In genomic region chr9:108577934-108578544, GRCm38 (mm10) we compare ENCODE assay signal across 8 mouse cellular contexts. TPM values are rescaled to one million over a fixed set of nuclear protein-coding genes. Genes with fewer than 3 reads are reported as not detected.
DNase-seq lines count a peak whose midpoint lies in the region; ATAC-seq lines count a peak whose summit lies in the region.

No protein-coding gene starts in this region.

- DNase-seq in frontal cortex, postnatal 10 days (ENCODE audit: low spot score in 2 of 2): no peak
- peak; percentile 24 for DNase-seq in T-cell, adult 2 months (ENCODE audit: low spot score)
- DNase-seq in embryonic facial prominence, embryonic 10.5 days (ENCODE audit: low spot score): no peak
- DNase-seq in kidney, postnatal 4 days: peak; percentile 73 to 81
- no peak for DNase-seq in midbrain, embryonic 10.5 days (ENCODE audit: low spot score)
- peak; percentile 70 for DNase-seq in thymus, postnatal 4 days

- peak overlapping the region; percentile 73 for H3K4me2 ChIP-seq in heart, embryonic 12.5 days

- peak overlapping the region; percentile 98 for H3K27ac ChIP-seq in embryonic facial prominence, embryonic 10.5 days (replicated peaks)
- H3K27ac ChIP-seq in heart, embryonic 12.5 days (ENCODE audit: poor library complexity, severe bottlenecking): peak overlapping the region; percentile 89
- peak overlapping the region; percentile 96 for H3K27ac ChIP-seq in midbrain, embryonic 10.5 days (replicated peaks)

- peak overlapping the region; percentile 71 for H3K4me3 ChIP-seq in embryonic facial prominence, embryonic 10.5 days
- H3K4me3 ChIP-seq in heart, embryonic 12.5 days: peak overlapping the region; percentile 85
- H3K4me3 ChIP-seq in midbrain, embryonic 10.5 days: peak overlapping the region; percentile 67

- WGBS in embryonic facial prominence, embryonic 10.5 days: under 1% methylated on average over 24 of the region's 24 CpGs
- 0% methylated on average over 24 of the region's 24 CpGs for WGBS in heart, embryonic 12.5 days
- 0% methylated on average over 24 of the region's 24 CpGs for WGBS in midbrain, embryonic 10.5 days

- peaks cover 56% of the 10 kb centered on the region for H3K36me3 ChIP-seq in embryonic facial prominence, embryonic 10.5 days (replicated peaks)
- H3K36me3 ChIP-seq in heart, embryonic 12.5 days: peaks cover 47% of the 10 kb centered on the region
- H3K36me3 ChIP-seq in midbrain, embryonic 10.5 days: peaks cover 68% of the 10 kb centered on the region

- H3K9ac ChIP-seq in heart, embryonic 12.5 days: peak overlapping the region; percentile 92

- H3K27me3 ChIP-seq in embryonic facial prominence, embryonic 10.5 days (replicated peaks; ENCODE audit: low read depth, poor library complexity, severe bottlenecking): no peaks in the 10 kb centered on the region
- H3K27me3 ChIP-seq in heart, embryonic 12.5 days (replicated peaks): no peaks in the 10 kb centered on the region
- peaks cover 17% of the 10 kb centered on the region for H3K27me3 ChIP-seq in midbrain, embryonic 10.5 days (ENCODE audit: low read depth, poor library complexity, severe bottlenecking)

- peaks cover 59% of the 10 kb centered on the region for H3K4me1 ChIP-seq in embryonic facial prominence, embryonic 10.5 days
- peaks cover 56% of the 10 kb centered on the region for H3K4me1 ChIP-seq in heart, embryonic 12.5 days (replicated peaks)
- H3K4me1 ChIP-seq in midbrain, embryonic 10.5 days: peaks cover 66% of the 10 kb centered on the region

- 0 out of 2 replicates have a peak, but pooled peaks have one; percentile 20 for ATAC-seq in frontal cortex, adult (ENCODE audit: low TSS enrichment)
- ATAC-seq in heart, embryonic 12.5 days (ENCODE audit: insufficient number of reproducible peaks, low FRiP score): no peak

- no peaks in the 10 kb centered on the region for H3K9me3 ChIP-seq in embryonic facial prominence, embryonic 10.5 days
- H3K9me3 ChIP-seq in heart, embryonic 12.5 days (replicated peaks): no peaks in the 10 kb centered on the region
- no peaks in the 10 kb centered on the region for H3K9me3 ChIP-seq in midbrain, embryonic 10.5 days (replicated peaks)

RNA-seq across cellular contexts. Expression of gene Wdr6, which starts 0.5 kb away (rescaled TPM):
- 200 and 215 TPM in 2 replicates for polyA plus RNA-seq in embryonic facial prominence, embryonic 10.5 days (2016; fragmentation: Nextera tagmentation; extraction: Ambion mirVana)
- polyA plus RNA-seq in heart, embryonic 12.5 days (2016; fragmentation: Nextera tagmentation; extraction: Ambion mirVana): 79.4 and 80.8 TPM in 2 replicates
- 195 and 250 TPM in 2 replicates for polyA plus RNA-seq in midbrain, embryonic 10.5 days (2016; fragmentation: Nextera tagmentation; extraction: Ambion mirVana)

RNA-seq across cellular contexts. Expression of gene Dalrd3, which starts 8.4 kb away (rescaled TPM):
- polyA plus RNA-seq in embryonic facial prominence, embryonic 10.5 days (2016; fragmentation: Nextera tagmentation; extraction: Ambion mirVana): 191 and 200 TPM in 2 replicates
- 89.4 and 91.4 TPM in 2 replicates for polyA plus RNA-seq in heart, embryonic 12.5 days (2016; fragmentation: Nextera tagmentation; extraction: Ambion mirVana)
- 196 and 221 TPM in 2 replicates for polyA plus RNA-seq in midbrain, embryonic 10.5 days (2016; fragmentation: Nextera tagmentation; extraction: Ambion mirVana)

RNA-seq across cellular contexts. Expression of gene Ndufaf3, which starts 10.8 kb away (rescaled TPM):
- 42.4 and 44.1 TPM in 2 replicates for polyA plus RNA-seq in embryonic facial prominence, embryonic 10.5 days (2016; fragmentation: Nextera tagmentation; extraction: Ambion mirVana)
- 49.9 and 55.5 TPM in 2 replicates for polyA plus RNA-seq in heart, embryonic 12.5 days (2016; fragmentation: Nextera tagmentation; extraction: Ambion mirVana)
- polyA plus RNA-seq in midbrain, embryonic 10.5 days (2016; fragmentation: Nextera tagmentation; extraction: Ambion mirVana): 47.0 and 50.0 TPM in 2 replicates

RNA-seq across cellular contexts. Expression of gene Impdh2, which starts 18.0 kb away (rescaled TPM):
- 235 and 254 TPM in 2 replicates for polyA plus RNA-seq in embryonic facial prominence, embryonic 10.5 days (2016; fragmentation: Nextera tagmentation; extraction: Ambion mirVana)
- polyA plus RNA-seq in heart, embryonic 12.5 days (2016; fragmentation: Nextera tagmentation; extraction: Ambion mirVana): 105 and 115 TPM in 2 replicates
- 202 and 239 TPM in 2 replicates for polyA plus RNA-seq in midbrain, embryonic 10.5 days (2016; fragmentation: Nextera tagmentation; extraction: Ambion mirVana)

RNA-seq across cellular contexts. Expression of gene P4htm, which starts 19.4 kb away (rescaled TPM):
- polyA plus RNA-seq in embryonic facial prominence, embryonic 10.5 days (2016; fragmentation: Nextera tagmentation; extraction: Ambion mirVana): 7.0 and 7.2 TPM in 2 replicates
- polyA plus RNA-seq in heart, embryonic 12.5 days (2016; fragmentation: Nextera tagmentation; extraction: Ambion mirVana): 18.9 and 21.2 TPM in 2 replicates
- polyA plus RNA-seq in midbrain, embryonic 10.5 days (2016; fragmentation: Nextera tagmentation; extraction: Ambion mirVana): 13.8 and 14.7 TPM in 2 replicates

Comparison
In these comparisons a context has a peak if more than half of its experiments do, and no peak if none do; other contexts are left out.
1. DNase-seq: peak in T-cell, adult 2 months (single experiment), kidney, postnatal 4 days (2 of 2) and thymus, postnatal 4 days (single experiment); none in frontal cortex, postnatal 10 days (0 of 2), embryonic facial prominence, embryonic 10.5 days (single experiment) and midbrain, embryonic 10.5 days (single experiment).
2. Peak in every context shown above with its lines, with median percentiles within 50 percentile points of each other: H3K27ac ChIP-seq and H3K4me3 ChIP-seq.